Mouse (Mus musculus) neural tube, embryonic 11.5 days (tissue): ENCODE data around the gene Spats2. TPM values are rescaled to one million over a fixed set of nuclear protein-coding genes. Genes with fewer than 3 reads are reported as not detected.

Source experiments
- ATAC-seq: fragments of 200-750 bp; cut with Nextera tagmentation; 2 replicates; pipeline ENCODE4 v1.8.0; 2017; ENCODE audit warnings: moderate number of reproducible peaks, mild to moderate bottlenecking, moderate TSS enrichment, moderate library complexity; ENCODE audit not compliant: insufficient read depth, low FRiP score, low TSS enrichment
- DNase-seq: peaks from one replicate; pipeline ENCODE4 v3.0.0-alpha.2; 2015; ENCODE audit warnings: low spot score
- H3K27ac ChIP-seq: fragments of 300-500 bp; sonication (generic); 2 replicates; pipeline ENCODE4 v1.5.1; 2014; ENCODE audit warnings: low read depth, mild to moderate bottlenecking, low read length
- H3K27me3 ChIP-seq: fragments of 300-500 bp; sonication (generic); 2 replicates; pipeline ENCODE4 v1.6.1; 2014; ENCODE audit warnings: mild to moderate bottlenecking, low read length, mixed read lengths; ENCODE audit not compliant: control insufficient read depth, insufficient read depth
- H3K36me3 ChIP-seq: fragments of 300-500 bp; sonication (generic); 2 replicates; pipeline ENCODE4 v1.6.1; 2014; ENCODE audit warnings: mild to moderate bottlenecking, low read length, moderate library complexity, mixed read lengths; ENCODE audit not compliant: control insufficient read depth, insufficient read depth
- H3K4me1 ChIP-seq: fragments of 300-500 bp; sonication (generic); 2 replicates; pipeline ENCODE4 v1.6.1; 2014; ENCODE audit warnings: low read length, mixed read lengths; ENCODE audit not compliant: control insufficient read depth, insufficient read depth
- H3K4me2 ChIP-seq: fragments of 300-500 bp; sonication (generic); 2 replicates; pipeline ENCODE4 v1.6.1; 2014; ENCODE audit warnings: low read depth, mild to moderate bottlenecking, moderate library complexity
- H3K4me3 ChIP-seq: fragments of 300-500 bp; sonication (generic); 2 replicates; pipeline ENCODE4 v1.5.1; 2014; ENCODE audit warnings: low read depth, low read length
- H3K9ac ChIP-seq: fragments of 300-500 bp; sonication (generic); 2 replicates; pipeline ENCODE4 v1.6.1; 2014; ENCODE audit warnings: mild to moderate bottlenecking, low read length
- H3K9me3 ChIP-seq: fragments of 300-500 bp; sonication (generic); 2 replicates; pipeline ENCODE4 v1.6.1; 2016; ENCODE audit warnings: low read length; ENCODE audit not compliant: control insufficient read depth
- WGBS: fragments of 180-500 bp; shearing (Covaris S2); extraction: QIAGEN DNeasy Blood & Tissue Kit; methylation state at CpG from one replicate; pipeline ENCODE4 v1.1.7; 2014; 5-methylcytosine and 5-hydroxymethylcytosine counted together
- polyA plus RNA-seq: library from polyadenylated mRNA; unstranded; fragments of >200 nt; fragmentation: Nextera tagmentation; extraction: Ambion mirVana; gene quantifications from 2 replicates; pipeline ENCODE4 v1.2.1, GENCODE M21; 2014

The Spats2 gene
- polyA plus RNA-seq, 1 experiment from 2014 or later = 63.3 TPM

DNA sequence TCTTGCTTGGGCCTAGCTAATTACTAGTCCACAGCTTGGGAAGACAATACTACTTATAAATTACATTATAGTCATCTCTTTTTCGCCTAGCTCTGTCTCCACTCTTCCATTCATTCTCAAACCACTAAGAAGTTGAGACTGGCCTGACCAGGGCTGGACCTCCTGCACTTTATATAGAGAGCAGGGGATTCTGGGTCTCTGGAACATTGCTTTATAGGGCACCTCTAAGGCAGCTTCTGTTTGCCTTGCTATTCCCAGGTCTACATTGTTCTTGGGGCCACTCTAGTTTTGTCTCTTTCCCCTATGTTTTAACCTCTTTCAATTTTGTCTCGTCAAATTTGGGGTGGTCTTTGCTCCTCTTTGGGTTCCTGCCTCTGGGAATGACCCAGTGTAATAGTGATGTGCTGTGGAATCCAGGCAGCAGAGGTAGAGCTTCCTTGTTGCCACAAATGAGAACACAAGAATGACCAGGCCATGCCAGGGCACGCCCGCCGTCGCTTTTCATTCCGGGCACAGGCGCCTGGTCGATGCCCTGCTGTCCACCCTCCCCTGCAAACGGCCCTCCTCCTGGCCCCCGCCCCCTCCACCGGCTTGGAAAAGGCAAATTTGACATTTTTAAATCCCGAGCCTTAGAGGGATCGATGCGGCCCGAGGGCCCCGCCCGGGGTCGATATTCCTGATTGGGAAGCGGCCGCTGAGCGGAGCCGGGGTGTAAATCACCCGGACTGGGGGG, 29.5 kb upstream of the Spats2 start:
- H3K9me3 ChIP-seq = no peaks in the 10 kb centered on the region
- no peak for DNase-seq
- H3K4me2 ChIP-seq = peak overlapping the region; percentile 43
- ATAC-seq = no peak
- H3K4me3 ChIP-seq = peak overlapping the region; percentile 32
- peak overlapping the region; percentile 3; the same call in 1 of the 2 replicates for H3K9ac ChIP-seq
- peaks cover 66% of the 10 kb centered on the region for H3K27me3 ChIP-seq
- WGBS = 0% methylated on average over 24 of the region's 24 CpGs
- H3K36me3 ChIP-seq = no peaks in the 10 kb centered on the region
- H3K4me1 ChIP-seq = peaks cover 41% of the 10 kb centered on the region
- no peak overlapping the region for H3K27ac ChIP-seq

GRCm38 (mm10) chr15:99096831-99097500, 28.8 kb upstream of the Spats2 start:
- no peaks in the 10 kb centered on the region for H3K9me3 ChIP-seq
- peaks cover 62% of the 10 kb centered on the region for H3K27me3 ChIP-seq
- WGBS = 0% methylated on average over 48 of the region's 58 CpGs
- DNase-seq = peak; percentile 65
- peak overlapping the region; percentile 24 for H3K9ac ChIP-seq
- H3K27ac ChIP-seq = no peak overlapping the region; the same call in 1 of the 2 replicates
- ATAC-seq = no peak
- no peaks in the 10 kb centered on the region for H3K36me3 ChIP-seq
- peak overlapping the region; percentile 32 for H3K4me3 ChIP-seq
- peaks cover 38% of the 10 kb centered on the region for H3K4me1 ChIP-seq
- peak overlapping the region; percentile 43 for H3K4me2 ChIP-seq

DNA sequence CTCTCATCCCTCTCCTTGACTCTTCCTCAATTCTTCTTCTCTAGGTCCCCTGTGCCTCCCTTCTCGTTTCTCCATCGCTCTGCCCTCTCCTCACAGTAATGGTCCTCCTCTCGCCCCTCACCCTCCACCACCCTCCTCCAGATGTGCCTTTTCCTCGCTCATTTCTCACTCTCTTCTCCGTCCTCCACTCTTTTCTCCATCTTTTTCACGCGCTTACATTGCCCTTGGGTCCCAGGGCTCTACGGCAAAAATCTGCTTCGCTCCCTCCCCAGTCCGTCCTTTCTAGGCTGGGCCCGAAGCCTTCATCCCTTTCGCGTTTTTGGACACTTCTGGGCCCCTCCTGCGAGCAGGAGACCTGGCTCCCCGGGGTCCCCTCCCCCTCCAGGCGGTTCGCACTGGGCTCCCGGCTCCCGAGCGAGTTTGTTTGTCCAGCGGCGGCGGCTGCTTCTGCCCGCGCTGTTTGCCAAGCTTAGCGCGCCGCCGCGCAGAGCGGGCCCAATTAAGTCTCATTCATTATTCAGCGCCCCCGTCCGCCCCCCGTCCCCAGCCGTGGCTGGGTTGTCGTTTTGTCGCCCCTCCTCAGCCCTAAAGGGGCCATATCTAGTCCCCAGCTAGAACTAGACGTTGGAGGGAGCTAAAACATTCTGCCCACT, 27.8 kb upstream of the Spats2 start:
- ATAC-seq (no peak), DNase-seq (peak; percentile 49)
- H3K4me3 ChIP-seq = peak overlapping the region; percentile 32
- no peak overlapping the region for H3K27ac ChIP-seq
- peaks cover 55% of the 10 kb centered on the region for H3K27me3 ChIP-seq
- under 1% methylated on average over 39 of the region's 39 CpGs for WGBS
- H3K4me2 ChIP-seq = peak overlapping the region; percentile 43
- no peaks in the 10 kb centered on the region for H3K9me3 ChIP-seq
- H3K4me1 ChIP-seq = peaks cover 36% of the 10 kb centered on the region
- H3K9ac ChIP-seq = peak overlapping the region; percentile 32
- no peaks in the 10 kb centered on the region for H3K36me3 ChIP-seq

- ATAC-seq (no peak), DNase-seq (peak; percentile 33)
- Histone ChIP-seq H3K27me3 (peaks cover 53% of the 10 kb centered on the region), H3K4me1 (peaks cover 30% of the 10 kb centered on the region), H3K36me3 (no peaks in the 10 kb centered on the region), H3K4me3 (no peak overlapping the region), H3K9me3 (no peaks in the 10 kb centered on the region), H3K4me2 (peak overlapping the region; percentile 43), H3K9ac (no peak overlapping the region), H3K27ac (no peak overlapping the region)
- 1% methylated on average over 9 of the region's 9 CpGs for WGBS
These were observed 27.2 kb upstream of the Spats2 start for GRCm38 (mm10) chr15:99098493-99098861.

- Histone ChIP-seq H3K36me3 (no peaks in the 10 kb centered on the region), H3K27ac (no peak overlapping the region), H3K9me3 (no peaks in the 10 kb centered on the region), H3K4me2 (peak overlapping the region; percentile 16; the same call in 1 of the 2 replicates), H3K9ac (no peak overlapping the region), H3K4me3 (peak overlapping the region; percentile 8; the same call in 1 of the 2 replicates), H3K4me1 (peaks cover 26% of the 10 kb centered on the region), H3K27me3 (peaks cover 49% of the 10 kb centered on the region)
- ATAC-seq = peak; percentile 13; the same call in 1 of the 2 replicates
- peak; percentile 76 for DNase-seq
- WGBS = 0% methylated on average over 15 of the region's 15 CpGs
These were observed 26.6 kb upstream of the Spats2 start for GRCm38 (mm10) chr15:99099139-99099556.

- no peak overlapping the region for H3K27ac ChIP-seq
- H3K4me2 ChIP-seq = no peak overlapping the region
- H3K27me3 ChIP-seq = peaks cover 46% of the 10 kb centered on the region
- no peaks in the 10 kb centered on the region for H3K9me3 ChIP-seq
- DNase-seq (no peak), ATAC-seq (no peak)
- no peaks in the 10 kb centered on the region for H3K36me3 ChIP-seq
- peaks cover 21% of the 10 kb centered on the region for H3K4me1 ChIP-seq
- H3K4me3 ChIP-seq = no peak overlapping the region
- no peak overlapping the region for H3K9ac ChIP-seq
- 49% methylated on average over 3 of the region's 3 CpGs for WGBS
These were observed 25.7 kb upstream of the Spats2 start for GRCm38 (mm10) chr15:99099984-99100383.

GRCm38 (mm10) chr15:99105238-99105637, 20.5 kb upstream of the Spats2 start:
- Histone ChIP-seq H3K4me2 (no peak overlapping the region), H3K9me3 (no peaks in the 10 kb centered on the region), H3K4me3 (no peak overlapping the region), H3K27ac (no peak overlapping the region), H3K36me3 (no peaks in the 10 kb centered on the region), H3K4me1 (no peaks in the 10 kb centered on the region), H3K9ac (no peak overlapping the region), H3K27me3 (0 out of 2 replicates have a peak, but pooled peaks cover 2% of the 10 kb centered on the region)
- WGBS = 50% methylated on average over 7 of the region's 7 CpGs
- ATAC-seq (no peak), DNase-seq (no peak)

DNA sequence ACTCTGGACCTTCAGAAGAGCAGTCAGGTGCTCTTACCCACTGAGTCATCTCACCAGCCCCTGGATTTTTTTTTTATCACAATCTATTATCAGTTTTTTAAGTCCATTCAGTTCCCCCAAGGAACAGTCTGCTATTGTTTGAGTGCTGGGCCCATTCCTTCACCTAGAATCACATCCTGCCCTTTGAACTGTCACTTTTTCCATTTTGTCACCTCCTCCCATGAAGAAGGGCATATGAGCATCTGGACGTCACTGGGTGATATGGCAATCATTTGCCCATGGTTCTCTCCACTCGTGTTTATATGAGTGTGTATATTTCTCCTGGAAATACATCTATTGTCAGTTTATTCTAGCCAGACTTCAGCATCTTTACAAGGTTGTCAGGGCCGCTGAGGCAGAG, 17.9 kb upstream of the Spats2 start:
- no peak overlapping the region for H3K27ac ChIP-seq
- no peak overlapping the region for H3K4me3 ChIP-seq
- DNase-seq (no peak), ATAC-seq (no peak)
- H3K9ac ChIP-seq = no peak overlapping the region
- no peaks in the 10 kb centered on the region for H3K36me3 ChIP-seq
- H3K27me3 ChIP-seq = 0 out of 2 replicates have a peak, but pooled peaks cover 2% of the 10 kb centered on the region
- no peaks in the 10 kb centered on the region for H3K9me3 ChIP-seq
- 87% methylated on average over 3 of the region's 3 CpGs for WGBS
- no peaks in the 10 kb centered on the region for H3K4me1 ChIP-seq
- H3K4me2 ChIP-seq = no peak overlapping the region
